Mouse (Mus musculus) liver, embryonic 14.5 days (tissue): ENCODE measurements around the gene Prex1.

Experiments used
- CTCF ChIP-seq: IDR thresholded peaks from 2 replicates; pipeline ENCODE4 v1.5.1; 2016; ENCODE audit warnings: antibody characterized with exemption, low read depth, control low read depth
- EP300 ChIP-seq: IDR thresholded peaks from 2 replicates; pipeline ENCODE4 v1.6.1; 2016; ENCODE audit warnings: antibody characterized with exemption, low read depth

DNA sequence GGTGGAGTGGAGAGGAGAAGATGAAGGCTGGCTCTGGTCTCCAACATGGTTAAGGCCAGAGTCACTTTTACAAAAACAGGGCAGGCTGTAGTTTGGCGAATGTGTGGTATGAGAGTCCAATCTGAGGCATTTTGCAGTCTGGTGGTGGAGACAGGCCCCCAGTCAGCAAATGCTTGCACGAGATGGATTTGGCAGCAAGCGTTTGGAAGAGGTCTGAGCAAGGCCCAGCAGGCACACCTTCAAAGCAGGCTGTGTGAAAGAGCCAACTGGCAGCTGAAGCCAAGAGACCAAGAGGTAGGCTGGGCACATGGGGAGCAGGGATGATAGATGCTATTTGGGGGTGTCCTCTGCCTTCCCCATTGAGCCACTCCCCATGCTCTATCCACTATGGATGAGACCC is 51.7 kb downstream of the Prex1 start:
- no peak for TF ChIP-seq CTCF
- no peak for TF ChIP-seq EP300
